Mouse (Mus musculus): ENCODE measurements around the gene Fam25c. TPM values are rescaled to one million over a fixed set of nuclear protein-coding genes. Genes with fewer than 3 reads are reported as not detected.

The Fam25c gene
- total RNA-seq, 2 experiments from 2014 or later: not detected

DNA sequence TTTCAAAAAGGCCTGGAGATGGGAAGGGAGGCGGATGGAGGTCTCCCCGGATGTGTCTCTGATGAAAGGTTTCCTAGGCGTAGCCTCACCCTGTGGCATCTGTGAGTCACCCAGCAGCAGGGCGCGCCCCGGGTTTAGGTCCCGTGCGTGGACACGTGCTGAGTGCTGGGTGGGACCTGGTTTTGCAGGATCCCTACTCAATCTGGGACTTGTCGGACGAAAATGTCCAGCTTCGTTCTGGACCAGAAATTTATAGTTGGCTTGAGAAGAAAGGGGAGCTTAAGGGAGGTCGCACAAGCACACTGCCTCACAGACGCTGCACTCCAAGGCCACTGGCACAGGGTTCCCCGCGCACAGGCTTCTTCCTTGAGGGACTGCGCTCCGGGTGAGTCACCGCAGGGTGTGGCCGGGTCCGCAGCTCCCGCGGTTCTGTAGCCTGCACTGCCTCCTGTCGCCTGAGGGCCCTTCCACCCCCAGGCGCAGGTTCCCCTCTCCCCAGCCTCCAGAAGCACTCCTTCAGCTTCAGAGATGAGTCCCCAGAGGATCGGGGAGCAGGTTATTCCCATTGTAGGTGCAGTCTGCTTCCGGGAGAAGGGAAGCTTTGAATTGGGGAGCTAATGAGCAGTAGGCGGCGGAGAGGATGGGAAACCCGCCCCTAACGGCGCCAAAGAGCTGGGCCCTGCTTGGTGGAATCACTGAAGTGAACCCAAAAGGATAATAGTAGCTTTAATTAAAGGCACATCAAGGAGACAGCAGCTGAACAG, 8.4 kb upstream of the Fam25c start:
- DNase-seq: peak; percentile 90

DNA sequence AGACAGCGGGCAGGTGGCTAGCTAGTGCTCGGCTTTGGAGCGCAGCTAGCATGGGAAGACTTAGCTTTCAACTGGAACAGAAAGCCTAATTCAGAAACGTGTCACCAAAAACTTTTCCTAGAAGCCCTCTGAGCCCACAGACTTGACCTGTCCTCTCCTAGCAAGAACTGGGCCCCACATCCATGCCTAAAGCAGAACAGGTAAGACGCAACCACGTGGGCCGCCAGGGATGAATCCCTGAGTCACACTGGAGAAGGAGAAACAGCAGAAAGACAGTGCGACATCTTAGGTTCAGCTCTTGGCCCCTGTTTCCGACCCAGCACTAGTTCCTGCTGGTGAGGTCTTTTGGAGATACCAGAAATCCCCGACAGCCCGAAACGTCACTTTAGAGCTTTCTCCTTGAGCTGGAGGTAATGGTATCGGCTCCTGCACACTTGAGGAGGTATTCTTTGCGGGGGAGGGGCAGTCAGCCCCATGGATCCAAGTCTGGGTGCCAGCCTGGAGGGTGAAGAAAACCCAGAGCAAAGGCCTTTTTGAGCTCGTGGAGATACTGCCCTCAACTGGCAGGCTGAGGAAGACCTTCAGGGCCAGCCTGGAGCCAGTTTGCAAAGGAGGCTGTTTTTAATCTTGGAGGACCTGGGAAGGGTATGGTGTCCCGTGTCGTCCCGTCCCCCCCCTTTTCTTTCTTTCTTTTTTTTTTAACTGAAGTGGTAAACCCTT, 7.7 kb upstream of the Fam25c start:
- DNase-seq: peak; percentile 76 to 85

DNA sequence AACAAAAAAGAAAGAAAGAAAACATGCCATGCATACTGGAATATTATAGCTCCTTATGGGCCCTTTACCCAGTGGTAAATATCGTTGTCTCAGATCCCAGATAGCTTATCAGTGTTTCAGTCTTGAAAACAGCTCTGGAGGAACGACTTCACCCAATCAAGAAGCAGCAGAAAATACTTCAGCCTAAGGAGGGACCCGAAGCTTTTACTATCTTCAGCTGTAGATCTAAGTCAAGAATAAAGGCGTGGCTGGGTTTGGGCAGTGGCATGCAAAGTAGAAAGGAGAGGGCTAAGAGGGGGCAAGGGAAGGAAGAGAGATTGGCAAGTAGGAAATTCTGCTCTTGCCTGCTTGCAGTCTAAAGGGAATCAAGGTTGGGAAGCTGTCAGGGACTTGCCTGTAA, 6.9 kb upstream of the Fam25c start:
- no peak for DNase-seq

DNA sequence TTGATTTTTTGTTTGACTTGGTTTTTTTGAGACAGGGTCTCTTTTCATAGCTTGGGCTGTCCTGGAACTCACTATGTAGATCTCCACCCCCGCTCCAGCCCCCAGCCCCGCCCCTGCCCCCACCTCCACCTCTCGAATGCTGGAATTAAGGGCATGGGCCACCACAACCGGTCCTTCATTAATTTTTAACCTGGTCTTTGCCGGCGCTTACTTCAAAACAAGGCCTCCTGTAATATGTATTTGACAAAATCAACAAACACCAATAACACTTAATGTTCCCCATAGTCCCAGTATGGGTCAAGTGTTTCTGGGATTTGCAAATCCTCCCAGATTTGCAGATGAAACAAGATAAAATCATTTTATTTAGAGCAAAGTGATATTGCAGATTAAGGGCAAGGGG, 5.0 kb upstream of the Fam25c start:
- DNase-seq: no peak

DNA sequence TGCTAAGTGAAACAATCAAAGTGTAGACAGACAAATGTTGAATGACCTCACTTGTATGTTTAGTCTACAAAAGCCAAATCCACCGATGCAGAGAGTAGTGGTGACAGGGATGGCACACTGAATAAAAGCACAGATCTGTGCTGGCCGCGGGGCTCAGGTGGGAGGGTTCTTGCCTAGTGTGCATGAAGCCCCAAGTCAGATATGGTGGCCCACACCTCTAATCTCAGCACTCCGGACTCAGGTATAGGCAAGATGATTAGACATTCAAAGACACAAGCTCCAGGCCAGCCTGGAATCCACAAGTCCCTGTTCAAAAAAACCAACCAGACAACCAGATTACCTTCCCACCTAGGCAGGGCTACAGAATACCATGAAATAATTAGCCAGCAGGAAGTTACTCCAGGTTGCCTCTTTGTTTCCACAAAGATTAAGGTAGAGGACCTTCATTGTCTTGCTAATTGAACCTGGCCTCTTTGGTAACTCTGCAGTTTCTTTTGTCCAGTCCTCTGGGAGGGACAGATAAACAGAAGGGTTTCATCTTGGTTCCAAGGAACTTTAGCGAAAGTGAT, 4.5 kb upstream of the Fam25c start:
- no peak for DNase-seq

DNA sequence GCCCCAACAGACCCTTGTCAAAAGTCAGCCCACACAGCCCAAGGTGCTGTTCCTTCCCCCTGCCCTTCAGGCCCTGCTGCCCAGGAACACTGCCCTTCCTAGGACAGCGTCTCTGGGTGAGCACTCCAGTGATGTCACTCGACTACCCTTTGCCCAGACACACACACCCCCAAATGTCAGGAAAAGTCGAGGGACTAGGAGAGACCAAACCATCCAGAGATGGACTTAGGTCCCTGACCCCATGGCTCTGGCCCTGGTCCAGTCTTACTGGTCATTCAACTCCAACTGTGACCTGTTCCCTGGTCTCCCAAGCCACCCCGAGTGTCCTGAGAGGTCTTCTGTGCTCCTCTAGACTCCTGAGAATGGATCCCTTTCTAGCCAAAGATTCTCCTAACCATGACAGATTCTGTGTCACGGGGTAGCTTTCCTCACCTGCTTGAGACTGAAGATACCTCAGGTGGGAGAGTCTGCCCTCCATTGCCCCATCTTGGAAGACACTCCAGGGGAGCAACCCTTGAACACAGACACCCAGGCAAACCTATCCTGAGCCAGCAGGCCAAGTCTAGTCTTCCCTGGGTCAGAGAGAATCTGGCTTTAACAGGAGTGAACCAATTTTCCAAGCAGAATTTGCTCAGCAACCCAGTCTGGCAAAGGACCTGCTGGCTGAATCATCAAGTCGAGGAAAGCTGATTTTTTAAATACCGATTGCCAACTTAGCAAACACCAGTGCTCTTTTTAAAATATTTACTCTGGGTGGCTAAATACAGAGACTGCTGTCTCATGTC, 2.6 kb upstream of the Fam25c start:
- peak in 1 of 2 experiments; percentile 27 for DNase-seq

DNA sequence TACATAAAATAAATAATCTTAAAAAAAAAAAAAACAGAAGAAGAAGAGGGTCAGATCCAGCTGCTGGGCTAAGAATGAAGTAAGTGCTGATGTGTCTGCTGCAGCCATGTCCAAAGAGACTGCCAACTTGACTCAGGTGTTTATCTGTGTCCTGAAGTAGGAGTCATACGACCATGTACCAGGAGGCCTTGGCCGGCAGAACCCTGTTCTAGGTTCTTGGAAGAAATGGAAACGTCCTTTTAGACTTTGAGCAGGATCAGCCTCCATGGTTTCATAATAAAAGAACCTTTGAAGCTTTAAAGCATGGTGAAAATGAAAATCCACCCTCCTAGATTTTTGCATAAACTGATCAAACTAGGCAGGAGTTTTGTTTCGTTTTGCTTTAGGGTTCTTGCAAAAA, 777 bp downstream of the Fam25c start:
- no peak for DNase-seq

DNA sequence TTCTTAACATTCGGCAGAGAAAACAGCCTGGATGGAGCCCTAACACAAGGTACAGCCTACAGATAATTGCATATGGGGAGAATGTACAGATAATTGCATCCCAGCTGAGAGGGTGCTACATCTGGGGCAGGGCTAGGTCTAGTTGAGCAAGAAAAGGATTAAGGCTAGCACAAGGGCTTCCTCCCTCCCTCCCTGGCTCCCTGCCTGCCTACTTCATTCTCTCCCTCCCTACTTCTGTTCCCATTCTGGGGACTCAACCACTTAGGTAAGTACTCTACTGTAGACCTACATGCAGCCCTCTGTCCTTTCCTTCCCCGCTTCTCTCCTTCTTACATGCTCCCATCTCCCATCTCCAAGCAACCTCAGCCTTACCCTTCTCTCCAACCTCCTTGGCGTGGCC, 1.9 kb downstream of the Fam25c start:
- no peak for DNase-seq

DNA sequence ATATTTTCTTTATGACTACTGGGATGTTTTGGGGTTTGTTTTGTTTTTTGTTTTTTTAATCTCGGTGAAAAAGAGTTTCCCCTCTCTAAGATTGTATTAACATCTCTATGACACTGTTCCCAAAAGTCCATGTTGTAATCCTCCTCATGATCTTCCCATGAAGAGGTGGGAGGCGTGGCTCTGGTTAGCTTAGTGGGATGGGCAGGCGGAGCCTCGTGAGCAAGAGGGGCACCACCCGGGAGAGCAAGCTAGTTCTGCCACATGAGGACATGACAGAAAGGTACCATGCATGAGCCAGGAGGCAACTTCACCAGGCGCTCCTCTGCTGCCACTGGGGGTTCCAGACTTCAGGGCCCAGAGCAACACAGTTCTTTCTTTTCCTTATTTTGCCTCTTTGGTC, 2.7 kb downstream of the Fam25c start:
- DNase-seq: no peak

DNA sequence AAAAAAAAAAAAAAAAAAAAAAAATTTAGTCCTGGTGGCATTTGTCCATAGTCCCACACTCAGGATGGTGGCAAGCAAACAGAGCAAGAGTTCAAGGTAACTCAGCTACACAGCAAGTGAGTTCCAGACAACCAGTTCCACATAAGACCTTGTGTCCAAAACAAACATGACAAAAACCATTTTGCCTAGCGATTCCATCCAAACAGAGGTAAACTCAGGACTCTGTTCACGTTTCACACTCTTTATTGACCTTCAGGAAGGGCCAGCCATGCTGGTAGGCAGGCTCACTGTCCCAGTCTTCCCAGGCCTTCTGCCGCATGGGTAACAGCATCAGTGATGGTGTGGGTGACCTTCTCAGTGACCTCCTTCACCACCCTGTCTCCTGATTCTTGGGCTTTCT, 3.6 kb downstream of the Fam25c start:
- no peak for DNase-seq

DNA sequence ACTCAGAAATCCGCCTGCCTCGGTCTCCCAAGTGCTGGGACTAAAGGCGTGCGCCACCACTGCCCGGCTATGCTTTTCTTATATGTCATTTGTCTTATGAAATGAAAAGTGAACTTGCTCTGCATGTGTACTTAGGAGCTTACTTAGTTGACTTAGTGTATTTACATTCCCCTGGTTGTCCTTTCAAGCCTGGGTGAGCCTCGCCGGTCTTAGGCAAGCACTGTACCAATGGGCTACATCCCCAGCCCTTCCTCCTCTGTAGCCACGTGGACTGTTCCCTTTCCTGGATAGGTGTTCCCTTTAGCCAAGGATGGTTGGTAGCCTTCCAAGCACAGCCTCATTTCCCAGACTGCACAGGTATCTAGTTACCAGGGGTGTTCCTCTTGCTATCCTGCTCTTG, 6.2 kb downstream of the Fam25c start:
- no peak for DNase-seq

DNA sequence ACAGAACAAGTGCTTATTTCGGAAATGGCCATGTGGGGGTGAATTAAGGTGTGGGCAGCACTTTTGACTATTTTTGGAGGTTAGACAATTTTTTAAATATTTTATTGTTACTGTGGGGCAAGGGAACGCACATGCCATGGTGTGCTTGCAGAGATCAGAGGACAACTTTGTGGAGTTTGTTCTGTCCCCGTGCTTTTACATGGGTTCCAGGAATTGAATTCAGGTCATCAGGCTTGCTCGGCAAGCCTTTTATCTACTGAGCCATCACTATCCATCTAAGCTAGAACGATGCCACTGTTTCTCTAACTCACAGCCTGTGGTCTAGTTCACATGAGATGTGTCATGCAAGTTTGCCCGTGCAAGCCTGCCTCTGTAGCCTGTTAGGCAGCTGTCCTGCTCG, 6.9 kb downstream of the Fam25c start:
- DNase-seq: no peak

DNA sequence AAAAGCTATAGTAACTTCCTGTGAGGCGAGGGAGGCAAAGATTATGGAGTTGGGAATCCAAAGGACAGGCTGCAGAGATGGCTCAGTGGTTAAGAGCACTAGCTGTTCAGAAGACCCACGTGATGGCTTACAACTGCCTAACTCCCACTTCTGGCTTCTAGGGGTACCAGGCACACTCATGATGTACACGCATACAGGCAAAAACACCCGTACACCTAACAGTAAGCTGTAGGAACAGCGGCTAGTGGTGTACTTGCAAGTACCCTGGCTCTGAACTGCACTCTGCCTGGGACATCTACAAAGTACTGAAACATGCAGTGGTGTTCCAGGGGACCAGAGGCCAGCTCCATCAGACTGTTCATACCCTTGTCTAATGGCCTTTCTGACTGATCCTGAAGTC, 8.1 kb downstream of the Fam25c start:
- no peak for DNase-seq

DNA sequence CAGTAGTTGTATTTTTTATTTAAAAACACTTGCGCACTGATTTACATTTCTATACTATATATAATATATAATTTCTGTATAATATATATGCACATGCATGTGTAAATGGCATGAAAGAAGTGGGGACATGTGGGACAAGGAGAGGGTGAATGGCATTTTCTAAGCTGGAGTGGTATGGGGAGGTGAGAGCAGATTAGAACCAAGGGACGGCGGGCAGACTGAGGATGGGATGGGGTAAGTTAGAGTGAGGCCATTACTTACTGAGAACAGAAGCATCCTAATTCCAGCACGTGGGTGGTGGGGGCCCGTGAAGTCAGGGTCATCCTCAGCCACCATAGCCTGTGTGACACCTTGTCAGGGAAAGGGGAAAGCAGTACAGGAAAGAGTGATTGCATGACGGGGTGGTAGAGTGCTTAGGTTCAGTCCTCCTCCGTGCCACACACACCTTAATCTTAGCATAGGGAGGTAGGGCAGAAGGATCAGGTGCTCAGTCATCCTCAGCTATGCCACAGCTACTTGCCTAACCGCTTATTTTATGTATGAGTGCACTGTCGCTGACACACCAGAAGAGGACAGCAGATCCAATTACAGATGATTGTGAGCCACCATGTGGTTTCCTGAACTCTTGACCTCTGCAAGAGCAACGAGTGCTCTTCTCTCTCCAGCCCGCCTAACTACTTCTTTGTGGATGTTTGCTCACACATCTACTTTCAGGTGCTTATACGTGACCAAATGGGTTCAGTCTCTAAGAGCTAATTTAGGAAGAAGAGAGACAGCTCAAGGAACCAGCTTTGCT, 9.3 kb downstream of the Fam25c start:
- no peak for DNase-seq

DNA sequence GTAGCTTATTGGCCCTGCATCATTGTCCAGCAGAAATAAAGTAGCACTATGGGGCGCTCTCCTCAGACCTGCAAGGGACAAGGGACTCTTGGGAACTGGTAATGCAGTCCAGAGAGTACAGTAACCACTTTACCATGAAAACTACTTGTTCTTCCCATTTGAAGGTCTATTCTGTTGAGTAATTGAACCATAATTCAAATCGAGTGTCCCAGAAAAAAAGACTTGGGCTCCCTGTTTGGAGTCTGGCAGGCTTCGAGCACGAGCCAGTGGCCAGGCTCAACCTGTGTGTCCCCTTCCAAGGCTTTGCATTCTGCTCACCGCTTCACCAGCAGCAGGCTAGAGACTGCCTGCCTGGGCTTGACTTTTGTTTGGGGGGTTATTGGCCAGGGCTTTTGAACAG, 10.9 kb downstream of the Fam25c start:
- DNase-seq: peak in 1 of 2 experiments; percentile 20

DNA sequence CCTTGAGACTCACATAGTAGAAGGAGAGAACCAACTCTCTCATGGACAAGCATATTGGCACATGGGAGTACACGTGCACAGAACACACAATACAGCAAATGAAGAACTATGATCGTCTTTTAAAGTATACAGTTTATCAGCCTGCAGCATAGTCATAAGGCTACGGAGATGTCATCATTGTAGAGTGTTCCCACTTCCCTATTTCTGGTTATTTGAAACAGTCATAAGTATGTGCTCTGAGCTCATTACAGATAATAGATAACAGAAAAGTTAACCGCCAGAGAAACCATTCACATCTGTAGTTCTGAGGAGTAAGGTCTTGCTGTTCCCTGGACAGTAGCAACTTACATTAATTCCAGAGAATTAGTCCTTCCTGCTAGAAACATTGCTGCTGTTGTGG, 12.2 kb downstream of the Fam25c start:
- no peak for DNase-seq

DNA sequence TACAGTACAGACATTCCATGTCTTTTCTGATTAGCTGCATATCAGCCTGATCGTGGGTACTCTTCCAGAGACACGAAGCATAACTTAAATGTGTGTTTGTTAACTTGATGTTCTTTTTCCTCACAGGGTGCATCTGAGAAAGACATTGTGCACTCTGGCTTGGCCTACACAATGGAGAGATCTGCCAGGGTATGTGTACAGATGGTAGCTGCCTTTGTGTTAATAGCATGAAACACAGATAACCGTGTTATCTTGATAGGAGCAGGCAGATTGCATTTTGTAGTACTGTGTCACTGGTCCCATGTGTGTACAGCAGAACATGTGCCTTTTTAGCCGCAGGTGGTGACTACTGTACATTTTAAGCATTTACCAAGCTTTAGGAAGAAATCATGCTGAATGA, 13.2 kb downstream of the Fam25c start:
- DNase-seq: no peak

DNA sequence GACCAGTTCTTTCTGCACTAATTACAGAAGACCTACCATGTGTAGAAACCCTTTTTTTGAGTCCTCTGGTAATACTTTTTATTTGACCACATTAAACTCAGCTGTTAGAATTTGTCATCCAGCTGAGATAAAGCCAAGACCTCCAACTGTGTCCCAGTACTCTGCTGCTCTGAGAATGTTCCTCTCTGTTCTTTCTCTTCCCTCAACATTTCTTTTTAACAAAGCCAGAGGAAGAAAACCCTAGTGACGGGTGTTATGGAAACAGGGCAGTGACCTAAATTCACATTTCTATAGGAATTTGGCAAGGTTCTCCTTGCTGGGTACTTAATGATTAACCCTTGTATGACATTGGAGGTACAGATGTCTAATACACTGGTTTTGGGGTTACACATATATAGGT, 15.8 kb downstream of the Fam25c start:
- DNase-seq: no peak

DNA sequence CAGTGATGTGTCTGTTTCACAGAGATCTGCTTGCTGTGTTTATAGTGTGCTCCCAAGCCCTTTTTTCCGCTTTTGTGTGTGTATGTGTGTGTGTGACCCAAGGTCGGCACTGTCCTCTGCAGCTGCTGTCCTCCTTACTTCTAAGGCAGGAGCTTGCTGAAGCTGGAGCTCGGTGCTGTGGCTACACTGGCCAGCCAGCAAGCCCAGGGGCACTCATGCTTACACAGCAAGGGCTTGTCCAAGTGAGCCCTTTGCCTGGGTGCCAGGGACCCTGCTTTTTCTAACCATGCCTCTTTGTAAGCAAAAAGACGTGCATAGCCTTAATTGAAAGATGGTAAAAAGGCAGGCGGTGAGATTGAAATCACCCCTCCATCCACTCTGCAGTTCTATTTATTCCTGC, 22.8 kb downstream of the Fam25c start:
- DNase-seq: no peak

DNA sequence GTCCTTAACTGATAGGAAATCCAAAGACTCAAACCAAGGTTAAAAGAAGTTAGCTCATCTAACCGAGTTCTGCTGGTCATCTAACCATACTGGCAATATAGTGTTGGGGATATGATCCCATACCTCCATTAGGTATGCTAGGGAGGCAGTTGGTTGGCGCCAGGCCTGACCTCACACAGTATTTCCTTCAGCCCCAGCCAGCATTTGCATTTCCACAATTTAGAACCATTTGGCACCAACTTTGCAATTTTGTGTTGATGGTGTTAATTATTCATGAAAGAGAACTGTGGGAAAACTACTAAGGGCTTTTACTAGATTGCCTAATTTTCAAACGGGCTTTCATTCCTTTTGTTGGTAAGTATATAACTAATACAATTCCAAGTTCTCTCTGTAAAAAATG, 23.3 kb downstream of the Fam25c start:
- no peak for DNase-seq

DNA sequence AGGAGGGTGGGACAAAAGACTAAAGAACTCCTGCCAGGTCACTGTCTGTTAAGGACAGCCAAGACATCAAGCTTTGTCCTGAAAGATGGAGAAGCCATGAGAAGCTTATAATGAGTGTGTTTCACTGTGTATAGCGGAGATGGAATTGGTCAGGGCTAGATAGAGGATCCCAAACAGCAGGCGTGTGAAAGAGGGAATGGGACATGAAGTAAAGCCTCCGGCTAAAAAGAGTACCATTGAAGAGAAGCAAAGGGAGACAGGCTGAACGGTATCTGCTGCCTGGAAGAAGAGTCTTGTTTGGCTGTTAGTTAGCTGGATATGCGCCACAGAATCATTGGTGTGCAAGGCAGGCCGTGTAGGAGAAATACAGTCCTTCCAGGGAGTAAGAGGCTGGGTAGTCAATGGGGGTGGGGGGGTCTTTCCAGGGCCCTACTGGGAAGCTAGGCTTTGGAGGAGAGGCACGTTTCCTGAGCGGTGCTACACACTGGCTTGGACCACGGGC, 24.5 kb downstream of the Fam25c start:
- no peak for DNase-seq

DNA sequence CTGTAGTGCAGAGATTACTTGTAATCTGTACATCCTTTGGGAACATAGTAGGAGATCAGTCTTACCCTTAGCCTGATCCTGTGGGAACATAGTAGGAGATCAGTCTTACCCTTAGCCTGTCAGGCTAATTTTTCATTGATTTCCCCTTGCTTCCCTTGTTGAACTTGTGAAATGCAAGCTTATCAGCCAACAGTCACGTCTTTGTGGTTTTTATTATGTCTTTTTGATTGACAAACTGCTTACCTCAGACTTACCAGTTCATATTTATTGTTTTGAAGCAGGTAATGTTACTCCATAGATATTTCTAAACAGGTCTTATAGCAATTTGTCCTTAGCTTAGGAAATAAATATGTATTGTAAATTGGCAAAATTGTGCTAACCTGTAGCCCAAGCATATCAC, 27.6 kb downstream of the Fam25c start:
- no peak for DNase-seq

Data from adrenal gland, postnatal 36 days (tissue).